Mouse (Mus musculus): ENCODE data around the gene Zfp366. TPM values are rescaled to one million over a fixed set of nuclear protein-coding genes. Genes with fewer than 3 reads are reported as not detected.

Gene Zfp366
- polyA plus RNA-seq, 1 experiment from 2014 or later: 0.65 TPM

- Histone ChIP-seq H3K9me3 (replicated peaks; ENCODE audit: control insufficient read depth, low read length) (no peaks in the 10 kb centered on the region), H3K36me3 (ENCODE audit: control insufficient read depth, insufficient read depth, low read length) (no peaks in the 10 kb centered on the region), H3K9ac (ENCODE audit: low read length) (no peak overlapping the region), H3K27ac (ENCODE audit: low read length) (no peak overlapping the region), H3K4me2 (ENCODE audit: low read depth, low read length) (no peak overlapping the region), H3K27me3 (ENCODE audit: control insufficient read depth, insufficient read depth, low read length) (no peaks in the 10 kb centered on the region), H3K4me3 (replicated peaks; ENCODE audit: low read length) (no peak overlapping the region), H3K4me1 (ENCODE audit: control insufficient read depth, insufficient read depth, low read length) (no peaks in the 10 kb centered on the region)
- 71% methylated on average over 6 of the region's 6 CpGs for WGBS
- ATAC-seq (ENCODE audit: insufficient read depth, low FRiP score): no peak
Measured at GRCm38 (mm10) chr13:99264483-99264882, 79.9 kb downstream of the Zfp366 start.

GRCm38 (mm10) chr13:99272046-99272445, 87.4 kb downstream of the Zfp366 start:
- ATAC-seq (ENCODE audit: insufficient read depth, low FRiP score): no peak
- 86% methylated on average over 3 of the region's 3 CpGs for WGBS

GRCm38 (mm10) chr13:99277521-99277920, 92.9 kb downstream of the Zfp366 start:
- Histone ChIP-seq H3K9ac (ENCODE audit: low read length) (no peak overlapping the region), H3K4me2 (ENCODE audit: low read depth, low read length) (no peak overlapping the region), H3K9me3 (replicated peaks; ENCODE audit: control insufficient read depth, low read length) (no peaks in the 10 kb centered on the region), H3K27ac (ENCODE audit: low read length) (no peak overlapping the region), H3K36me3 (ENCODE audit: control insufficient read depth, insufficient read depth, low read length) (no peaks in the 10 kb centered on the region), H3K4me3 (replicated peaks; ENCODE audit: low read length) (no peak overlapping the region), H3K4me1 (ENCODE audit: control insufficient read depth, insufficient read depth, low read length) (no peaks in the 10 kb centered on the region), H3K27me3 (ENCODE audit: control insufficient read depth, insufficient read depth, low read length) (no peaks in the 10 kb centered on the region)
- no peak for ATAC-seq (ENCODE audit: insufficient read depth, low FRiP score)
- 93% methylated on average over 3 of the region's 3 CpGs for WGBS

More at GRCm38 (mm10) chr13:99272046-99272445, 87.4 kb downstream of the Zfp366 start:
- H3K4me2 ChIP-seq (ENCODE audit: low read depth, low read length): no peak overlapping the region
- H3K9me3 ChIP-seq (replicated peaks; ENCODE audit: control insufficient read depth, low read length): no peaks in the 10 kb centered on the region
- no peak overlapping the region for H3K9ac ChIP-seq (ENCODE audit: low read length)
- H3K4me3 ChIP-seq (replicated peaks; ENCODE audit: low read length): no peak overlapping the region
- H3K27me3 ChIP-seq (ENCODE audit: control insufficient read depth, insufficient read depth, low read length): no peaks in the 10 kb centered on the region
- no peaks in the 10 kb centered on the region for H3K36me3 ChIP-seq (ENCODE audit: control insufficient read depth, insufficient read depth, low read length)
- H3K27ac ChIP-seq (ENCODE audit: low read length): no peak overlapping the region
- H3K4me1 ChIP-seq (ENCODE audit: control insufficient read depth, insufficient read depth, low read length): no peaks in the 10 kb centered on the region

GRCm38 (mm10) chr13:99278511-99278910, 93.9 kb downstream of the Zfp366 start:
- H3K9ac ChIP-seq (ENCODE audit: low read length): no peak overlapping the region
- no peaks in the 10 kb centered on the region for H3K36me3 ChIP-seq (ENCODE audit: control insufficient read depth, insufficient read depth, low read length)
- H3K9me3 ChIP-seq (replicated peaks; ENCODE audit: control insufficient read depth, low read length): no peaks in the 10 kb centered on the region
- no peak overlapping the region for H3K4me2 ChIP-seq (ENCODE audit: low read depth, low read length)
- no peak overlapping the region for H3K4me3 ChIP-seq (replicated peaks; ENCODE audit: low read length)
- ATAC-seq (ENCODE audit: insufficient read depth, low FRiP score): no peak
- 74% methylated on average over 6 of the region's 6 CpGs for WGBS
- no peak overlapping the region for H3K27ac ChIP-seq (ENCODE audit: low read length)
- H3K27me3 ChIP-seq (ENCODE audit: control insufficient read depth, insufficient read depth, low read length): no peaks in the 10 kb centered on the region
- H3K4me1 ChIP-seq (ENCODE audit: control insufficient read depth, insufficient read depth, low read length): no peaks in the 10 kb centered on the region

- H3K4me2 ChIP-seq (ENCODE audit: low read depth, low read length): no peak overlapping the region
- H3K9ac ChIP-seq (ENCODE audit: low read length): no peak overlapping the region
- H3K36me3 ChIP-seq (ENCODE audit: control insufficient read depth, insufficient read depth, low read length): no peaks in the 10 kb centered on the region
- H3K4me1 ChIP-seq (ENCODE audit: control insufficient read depth, insufficient read depth, low read length): no peaks in the 10 kb centered on the region
- no peak for ATAC-seq (ENCODE audit: insufficient read depth, low FRiP score)
- WGBS: 69% methylated on average over 10 of the region's 10 CpGs
- H3K4me3 ChIP-seq (replicated peaks; ENCODE audit: low read length): no peak overlapping the region
- no peaks in the 10 kb centered on the region for H3K9me3 ChIP-seq (replicated peaks; ENCODE audit: control insufficient read depth, low read length)
- no peak overlapping the region for H3K27ac ChIP-seq (ENCODE audit: low read length)
- no peaks in the 10 kb centered on the region for H3K27me3 ChIP-seq (ENCODE audit: control insufficient read depth, insufficient read depth, low read length)
Measured at GRCm38 (mm10) chr13:99279351-99279750, 94.7 kb downstream of the Zfp366 start.

- H3K9me3 ChIP-seq (replicated peaks; ENCODE audit: control insufficient read depth, low read length): no peaks in the 10 kb centered on the region
- no peaks in the 10 kb centered on the region for H3K36me3 ChIP-seq (ENCODE audit: control insufficient read depth, insufficient read depth, low read length)
- no peak overlapping the region for H3K9ac ChIP-seq (ENCODE audit: low read length)
- WGBS: 65% methylated on average over 6 of the region's 6 CpGs
- no peaks in the 10 kb centered on the region for H3K4me1 ChIP-seq (ENCODE audit: control insufficient read depth, insufficient read depth, low read length)
- no peak overlapping the region for H3K27ac ChIP-seq (ENCODE audit: low read length)
- H3K4me2 ChIP-seq (ENCODE audit: low read depth, low read length): no peak overlapping the region
- H3K4me3 ChIP-seq (replicated peaks; ENCODE audit: low read length): no peak overlapping the region
- ATAC-seq (ENCODE audit: insufficient read depth, low FRiP score): no peak
- no peaks in the 10 kb centered on the region for H3K27me3 ChIP-seq (ENCODE audit: control insufficient read depth, insufficient read depth, low read length)
Measured at GRCm38 (mm10) chr13:99282961-99283360, 98.3 kb downstream of the Zfp366 start.

- 90% methylated on average over 12 of the region's 12 CpGs for WGBS
- H3K9ac ChIP-seq (ENCODE audit: low read length): no peak overlapping the region
- ATAC-seq (ENCODE audit: insufficient read depth, low FRiP score): no peak
Measured at GRCm38 (mm10) chr13:99283916-99284315, 99.3 kb downstream of the Zfp366 start.

GRCm38 (mm10) chr13:99284400-99285160, 100.0 kb downstream of the Zfp366 start:
- H3K4me2 ChIP-seq (ENCODE audit: low read depth, low read length): no peak overlapping the region
- 82% methylated on average over 21 of the region's 21 CpGs for WGBS
- H3K4me1 ChIP-seq (ENCODE audit: control insufficient read depth, insufficient read depth, low read length): no peaks in the 10 kb centered on the region
- no peaks in the 10 kb centered on the region for H3K9me3 ChIP-seq (replicated peaks; ENCODE audit: control insufficient read depth, low read length)
- H3K27me3 ChIP-seq (ENCODE audit: control insufficient read depth, insufficient read depth, low read length): no peaks in the 10 kb centered on the region
- no peak overlapping the region for H3K4me3 ChIP-seq (replicated peaks; ENCODE audit: low read length)
- no peak overlapping the region for H3K27ac ChIP-seq (ENCODE audit: low read length)
- ATAC-seq (ENCODE audit: insufficient read depth, low FRiP score): no peak
- no peaks in the 10 kb centered on the region for H3K36me3 ChIP-seq (ENCODE audit: control insufficient read depth, insufficient read depth, low read length)
- no peak overlapping the region for H3K9ac ChIP-seq (ENCODE audit: low read length)

More at GRCm38 (mm10) chr13:99283916-99284315, 99.3 kb downstream of the Zfp366 start:
- Histone ChIP-seq H3K4me3 (replicated peaks; ENCODE audit: low read length) (no peak overlapping the region), H3K4me2 (ENCODE audit: low read depth, low read length) (no peak overlapping the region), H3K9me3 (replicated peaks; ENCODE audit: control insufficient read depth, low read length) (no peaks in the 10 kb centered on the region), H3K27me3 (ENCODE audit: control insufficient read depth, insufficient read depth, low read length) (no peaks in the 10 kb centered on the region), H3K4me1 (ENCODE audit: control insufficient read depth, insufficient read depth, low read length) (no peaks in the 10 kb centered on the region), H3K36me3 (ENCODE audit: control insufficient read depth, insufficient read depth, low read length) (no peaks in the 10 kb centered on the region), H3K27ac (ENCODE audit: low read length) (no peak overlapping the region)

- H3K36me3 ChIP-seq (ENCODE audit: control insufficient read depth, insufficient read depth, low read length): no peaks in the 10 kb centered on the region
- WGBS: 46% methylated on average over 2 of the region's 2 CpGs
Measured at GRCm38 (mm10) chr13:99285241-99285640, 100.6 kb downstream of the Zfp366 start.

More at GRCm38 (mm10) chr13:99285241-99285640, 100.6 kb downstream of the Zfp366 start:
- ATAC-seq (ENCODE audit: insufficient read depth, low FRiP score): no peak
- Histone ChIP-seq H3K4me1 (ENCODE audit: control insufficient read depth, insufficient read depth, low read length) (no peaks in the 10 kb centered on the region), H3K9ac (ENCODE audit: low read length) (no peak overlapping the region), H3K4me2 (ENCODE audit: low read depth, low read length) (no peak overlapping the region), H3K27ac (ENCODE audit: low read length) (no peak overlapping the region), H3K4me3 (replicated peaks; ENCODE audit: low read length) (no peak overlapping the region), H3K27me3 (ENCODE audit: control insufficient read depth, insufficient read depth, low read length) (no peaks in the 10 kb centered on the region), H3K9me3 (replicated peaks; ENCODE audit: control insufficient read depth, low read length) (no peaks in the 10 kb centered on the region)
